Mouse (Mus musculus) intestine, postnatal 0 days (tissue): Measurements from ENCODE around the gene Tia1. TPM values are rescaled to one million over a fixed set of nuclear protein-coding genes. Genes with fewer than 3 reads are reported as not detected.

Experiments
- ATAC-seq: fragments of 200-750 bp; cut with Nextera tagmentation; 2 replicates; pipeline ENCODE4 v1.8.0; 2017; ENCODE audit warnings: mild to moderate bottlenecking, moderate TSS enrichment, moderate library complexity
- H3K27ac ChIP-seq: fragments of 300-500 bp; sonication (generic); 2 replicates; pipeline ENCODE4 v1.5.1; 2014; ENCODE audit warnings: mild to moderate bottlenecking, low read depth, low read length, moderate library complexity
- H3K27me3 ChIP-seq: fragments of 300-500 bp; sonication (generic); replicated peaks from 2 replicates; pipeline ENCODE4 v1.6.1; 2014; ENCODE audit warnings: low read length, mixed read lengths; ENCODE audit not compliant: control insufficient read depth, insufficient read depth
- H3K36me3 ChIP-seq: fragments of 300-500 bp; sonication (generic); 2 replicates; pipeline ENCODE4 v1.6.1; 2014; ENCODE audit warnings: mild to moderate bottlenecking, moderate library complexity; ENCODE audit not compliant: control insufficient read depth, insufficient read depth
- H3K4me1 ChIP-seq: fragments of 300-500 bp; sonication (generic); replicated peaks from 2 replicates; pipeline ENCODE4 v1.6.1; 2014; ENCODE audit warnings: antibody characterized with exemption, low read length, mixed read lengths; ENCODE audit not compliant: control insufficient read depth, insufficient read depth
- H3K4me2 ChIP-seq: fragments of 300-500 bp; sonication (generic); replicated peaks from 2 replicates; pipeline ENCODE4 v1.6.1; 2014; ENCODE audit warnings: low read depth, mild to moderate bottlenecking, moderate library complexity
- H3K4me3 ChIP-seq: fragments of 300-500 bp; sonication (generic); 2 replicates; pipeline ENCODE4 v1.5.1; 2014; ENCODE audit warnings: low read depth, low read length
- H3K9ac ChIP-seq: fragments of 300-500 bp; sonication (generic); 2 replicates; pipeline ENCODE4 v1.6.1; 2014; ENCODE audit warnings: mild to moderate bottlenecking, low read depth, low read length
- H3K9me3 ChIP-seq: fragments of 300-500 bp; sonication (generic); 2 replicates; pipeline ENCODE4 v1.6.1; 2016; ENCODE audit warnings: mixed run types; ENCODE audit not compliant: control insufficient read depth
- CTCF ChIP-seq: sonication (generic); IDR thresholded peaks from 2 replicates; pipeline ENCODE4 v1.5.1; 2016; ENCODE audit warnings: low read depth, mild to moderate bottlenecking, control low read depth, antibody characterized with exemption, moderate library complexity
- WGBS: fragments of 180-500 bp; shearing (Covaris S2); extraction: QIAGEN DNeasy Blood & Tissue Kit; methylation state at CpG from one replicate; pipeline ENCODE4 v1.1.7; 2014; 5-methylcytosine and 5-hydroxymethylcytosine counted together
- polyA plus RNA-seq: library from polyadenylated mRNA; unstranded; fragments of >200 nt; fragmentation: Nextera tagmentation; extraction: Ambion mirVana; gene quantifications from 2 replicates; pipeline ENCODE4 v1.2.1, GENCODE M21; 2015

Gene Tia1
- polyA plus RNA-seq, 1 experiment from 2014 or later: 33.0 TPM

- no peak for ATAC-seq
Observed at GRCm38 (mm10) chr6:86382551-86382950, 21.5 kb upstream of the Tia1 start.

GRCm38 (mm10) chr6:86383370-86383769 is 20.6 kb upstream of the Tia1 start:
- H3K4me2 ChIP-seq: no peak overlapping the region
- H3K9me3 ChIP-seq: no peaks in the 10 kb centered on the region
- no peak for TF ChIP-seq CTCF
- H3K9ac ChIP-seq: no peak overlapping the region
- no peak for ATAC-seq
- no peak overlapping the region for H3K27ac ChIP-seq
- no peaks in the 10 kb centered on the region for H3K27me3 ChIP-seq
- H3K4me1 ChIP-seq: no peaks in the 10 kb centered on the region
- no peak overlapping the region for H3K4me3 ChIP-seq
- peaks cover 21% of the 10 kb centered on the region for H3K36me3 ChIP-seq
- 51% methylated on average over 16 of the region's 16 CpGs for WGBS

More at GRCm38 (mm10) chr6:86382551-86382950, 21.5 kb upstream of the Tia1 start:
- Histone ChIP-seq H3K4me2 (no peak overlapping the region), H3K27ac (no peak overlapping the region), H3K4me1 (no peaks in the 10 kb centered on the region), H3K9me3 (no peaks in the 10 kb centered on the region), H3K36me3 (peaks cover 24% of the 10 kb centered on the region), H3K9ac (no peak overlapping the region), H3K27me3 (no peaks in the 10 kb centered on the region), H3K4me3 (no peak overlapping the region)
- TF ChIP-seq CTCF: no peak

DNA sequence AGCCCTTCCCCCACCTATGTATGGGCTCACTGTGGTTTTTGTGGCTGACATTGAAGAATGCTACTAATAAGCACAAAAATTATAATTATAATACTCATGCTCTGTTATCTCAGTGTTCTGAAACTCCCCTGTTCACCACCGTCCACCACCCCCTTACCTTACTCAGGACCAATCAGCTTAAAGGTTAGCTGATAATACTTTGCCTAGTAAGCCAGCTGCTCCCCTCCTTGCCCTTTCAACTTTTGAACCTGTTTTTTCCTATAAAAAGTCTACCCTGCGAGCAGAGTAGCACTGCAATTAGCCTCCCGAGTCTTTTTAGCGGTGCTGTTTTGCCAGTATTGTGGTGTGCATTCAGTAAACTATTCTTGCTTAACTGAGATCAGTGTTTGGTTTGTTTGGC is 19.3 kb upstream of the Tia1 start:
- H3K9ac ChIP-seq: no peak overlapping the region
- WGBS: 43% methylated on average over 4 of the region's 4 CpGs
- no peaks in the 10 kb centered on the region for H3K9me3 ChIP-seq

DNA sequence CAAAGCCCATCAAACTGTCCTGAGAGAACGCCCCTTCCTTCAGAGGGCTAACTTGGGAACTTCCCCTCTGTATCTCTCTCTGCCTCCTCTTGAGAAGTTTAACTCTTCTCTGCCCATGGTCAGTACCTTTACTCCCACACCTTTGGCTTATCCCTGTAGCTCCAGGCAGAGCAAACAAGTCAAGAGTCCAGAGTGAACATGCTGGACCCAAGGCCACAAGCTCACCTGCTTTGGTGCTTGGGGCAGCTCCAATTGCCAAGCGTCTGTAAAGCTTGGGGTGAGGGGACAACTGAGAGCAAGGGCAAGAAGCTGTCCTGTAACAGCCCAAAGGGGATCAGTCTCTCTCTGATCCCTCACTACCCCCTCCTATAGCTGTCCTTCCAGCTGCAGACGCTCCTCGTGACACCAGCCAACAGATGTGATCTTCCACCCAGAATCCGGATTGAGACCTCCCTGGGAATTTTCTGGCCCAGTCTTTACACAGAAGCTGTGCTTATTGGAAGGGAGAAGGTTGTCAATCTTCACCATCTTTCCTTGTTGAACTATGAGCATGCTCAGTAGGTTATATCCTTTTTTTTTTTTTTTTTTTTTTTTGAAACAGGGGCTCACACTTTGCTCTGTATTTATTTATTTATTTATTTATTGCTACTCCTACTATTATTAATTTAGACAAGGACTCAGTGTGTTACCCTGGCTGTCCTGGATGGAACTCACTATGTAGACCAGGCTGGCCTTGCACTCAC is 18.5 kb upstream of the Tia1 start:
- TF ChIP-seq CTCF: no peak
- peaks cover 29% of the 10 kb centered on the region for H3K36me3 ChIP-seq
- H3K4me3 ChIP-seq: no peak overlapping the region
- no peaks in the 10 kb centered on the region for H3K4me1 ChIP-seq
- no peak for ATAC-seq
- H3K4me2 ChIP-seq: no peak overlapping the region
- no peak overlapping the region for H3K9ac ChIP-seq
- H3K9me3 ChIP-seq: no peaks in the 10 kb centered on the region
- WGBS: 81% methylated on average over 5 of the region's 5 CpGs
- H3K27ac ChIP-seq: no peak overlapping the region
- no peaks in the 10 kb centered on the region for H3K27me3 ChIP-seq

More for the DNA sequence above, 19.3 kb upstream of the Tia1 start:
- peaks cover 25% of the 10 kb centered on the region for H3K36me3 ChIP-seq
- no peak overlapping the region for H3K4me2 ChIP-seq
- H3K4me3 ChIP-seq: no peak overlapping the region
- H3K4me1 ChIP-seq: no peaks in the 10 kb centered on the region
- no peaks in the 10 kb centered on the region for H3K27me3 ChIP-seq
- no peak overlapping the region for H3K27ac ChIP-seq
- TF ChIP-seq CTCF: no peak
- no peak for ATAC-seq

DNA sequence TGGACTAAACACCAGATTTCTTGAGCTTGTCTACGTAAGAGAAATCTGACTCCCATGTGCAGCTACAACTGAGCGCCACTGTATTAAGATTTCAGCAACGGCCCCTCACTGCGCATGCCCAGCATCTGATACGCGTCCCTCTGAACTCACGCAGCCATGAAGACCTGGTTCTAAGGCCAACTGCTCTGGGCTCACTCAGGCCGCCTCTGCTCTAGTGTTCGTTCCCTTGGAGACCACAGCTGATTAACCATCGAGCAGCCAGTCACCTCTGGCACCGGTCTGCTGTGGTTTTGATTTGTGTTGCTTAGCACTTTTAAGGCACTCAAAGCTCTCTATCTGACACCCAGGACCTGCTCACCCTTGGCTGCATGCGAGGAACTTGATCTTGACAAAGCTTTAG is 16.7 kb upstream of the Tia1 start:
- Histone ChIP-seq H3K4me3 (no peak overlapping the region), H3K9me3 (no peaks in the 10 kb centered on the region), H3K36me3 (peaks cover 44% of the 10 kb centered on the region), H3K27me3 (no peaks in the 10 kb centered on the region), H3K27ac (no peak overlapping the region; the same call in 1 of the 2 replicates), H3K4me1 (no peaks in the 10 kb centered on the region), H3K9ac (no peak overlapping the region), H3K4me2 (no peak overlapping the region)
- no peak for ATAC-seq
- no peak for TF ChIP-seq CTCF
- WGBS: 89% methylated on average over 12 of the region's 12 CpGs

DNA sequence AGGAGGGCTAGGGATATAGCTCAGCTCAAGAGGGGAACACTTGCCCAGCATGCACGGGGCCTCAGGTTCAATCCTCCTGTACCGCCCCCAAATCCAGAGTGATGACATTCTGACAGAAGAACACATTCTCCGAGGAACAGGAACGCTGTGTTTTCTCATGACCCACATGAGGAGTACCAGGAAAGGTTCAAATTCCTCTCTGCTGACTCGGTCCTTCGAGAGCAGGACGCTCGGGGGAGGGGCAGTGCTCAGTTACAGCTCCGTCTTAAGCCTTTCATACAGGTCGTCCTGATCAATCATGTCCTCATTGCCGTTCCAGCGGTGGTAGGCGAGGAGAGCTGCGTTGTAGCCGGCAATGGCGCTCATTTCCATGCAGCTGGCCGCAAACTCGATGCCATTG is 15.6 kb upstream of the Tia1 start:
- Histone ChIP-seq H3K9me3 (no peaks in the 10 kb centered on the region), H3K36me3 (peaks cover 44% of the 10 kb centered on the region), H3K27ac (no peak overlapping the region), H3K4me3 (no peak overlapping the region), H3K9ac (no peak overlapping the region), H3K4me2 (no peak overlapping the region), H3K4me1 (no peaks in the 10 kb centered on the region), H3K27me3 (no peaks in the 10 kb centered on the region)
- no peak for TF ChIP-seq CTCF
- 74% methylated on average over 18 of the region's 18 CpGs for WGBS
- ATAC-seq: 0 out of 2 replicates have a peak, but pooled peaks have one; percentile 22
